14 mouse cellular contexts compared by ENCODE assay signal in the genomic region with DNA sequence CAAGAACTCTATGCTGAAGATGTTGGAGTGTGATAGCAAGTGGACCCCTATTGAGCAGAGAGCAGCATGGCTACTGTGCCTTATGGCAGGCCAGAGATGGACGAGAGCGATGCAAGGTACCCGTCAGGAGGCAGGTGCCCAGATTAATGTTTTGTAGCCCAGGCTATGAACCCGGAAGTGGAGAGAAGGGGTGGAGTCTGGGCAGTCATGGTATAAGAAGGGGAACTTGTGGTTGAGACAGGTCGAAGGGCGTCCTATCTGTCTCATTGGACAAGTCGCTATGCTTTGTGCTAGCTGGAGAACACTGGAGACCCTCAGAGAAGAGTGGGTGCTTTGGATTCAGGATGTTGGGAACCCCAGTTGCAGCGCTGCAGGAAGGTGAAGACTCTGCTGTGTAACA. TPM values are rescaled to one million over a fixed set of nuclear protein-coding genes. Genes with fewer than 3 reads are reported as not detected.
"Had no signal": no experiment of that assay in that cellular context is flagged by ENCODE, and none has a peak within 500 bp of the region (broad histone marks: within the 10 kb centered on the region; RNA-seq: fewer than 3 reads in every experiment).

No protein-coding gene starts in this region.

- H3K9me3 ChIP-seq: limb, embryonic 13.5 days; midbrain, embryonic 12.5 days had no signal

- H3K27ac ChIP-seq: layer of hippocampus, adult 2 months; limb, embryonic 13.5 days; liver, embryonic 14.5 days; midbrain, embryonic 12.5 days had no signal

- H3K4me3 ChIP-seq: layer of hippocampus, adult 2 months; limb, embryonic 13.5 days; midbrain, embryonic 12.5 days had no signal

- ATAC-seq: midbrain, embryonic 16.5 days had no signal

- DNase-seq: kidney, adult 11 months; kidney, adult 9 months; kidney, postnatal 10 days; kidney, postnatal 4 days; lung, postnatal 4 days; retina, postnatal 1 day had no signal

- H3K36me3 ChIP-seq: limb, embryonic 13.5 days; midbrain, embryonic 12.5 days had no signal

RNA-seq across cellular contexts. Expression of gene Shc3, which starts 30.9 kb away (rescaled TPM):
- total RNA-seq: megakaryocyte-erythroid progenitor cell, adult 5-6 weeks had no signal
- polyA plus RNA-seq: liver, adult 2 months; lung, embryonic 16.5 days had no signal
